Mouse (Mus musculus) small intestine, adult 2 months (tissue): ENCODE measurements around the gene Agbl4.

ENCODE experiments used
- CTCF ChIP-seq: fragments of 200-500 bp; IDR thresholded peaks from 2 replicates; pipeline ENCODE4 v1.5.1; 2012; ENCODE audit warnings: low read depth, mild to moderate bottlenecking, control low read depth, inconsistent platforms, low read length, moderate library complexity, mixed read lengths; ENCODE audit not compliant: insufficient replicate concordance, insufficient read length; ENCODE audit errors: extremely low read depth
- POLR2A ChIP-seq: fragments of 200-500 bp; IDR thresholded peaks from 2 replicates; pipeline ENCODE4 v1.6.1; 2012; ENCODE audit warnings: low read depth, mild to moderate bottlenecking, control low read depth, inconsistent platforms, low read length, moderate library complexity

- no peak for TF ChIP-seq POLR2A
- TF ChIP-seq CTCF, result no peak
Measured at GRCm38 (mm10) chr4:110921013-110921412, 523.6 kb downstream of the Agbl4 start.
